Mouse (Mus musculus): ENCODE results near the gene Etv6.

GRCm38 (mm10) chr6:134273884-134274283, 238.4 kb downstream of the Etv6 start:
- TF ChIP-seq CTCF (conservative IDR thresholded peaks at IDR 0.05; ENCODE audit: insufficient read depth, insufficient read length, low read depth, low read length) (no peak), POLR2A (IDR thresholded peaks at IDR 0.05; ENCODE audit: low read depth, low read length) (no peak)

Measured in kidney, adult 2 months (tissue).